Mouse (Mus musculus) megakaryocyte-erythroid progenitor cell, adult 5-6 weeks (primary cell): ENCODE data around the gene Dip2a. TPM values are rescaled to one million over a fixed set of nuclear protein-coding genes. Genes with fewer than 3 reads are reported as not detected.
A peak's percentile ranks its signal among the peaks of the same experiment; 100 is the strongest.

ENCODE experiments used
- ATAC-seq: replicated peaks from 2 replicates; pipeline ENCODE4 v1.8.0; 2016; ENCODE audit warnings: mild to moderate bottlenecking, inconsistent platforms; ENCODE audit not compliant: severe bottlenecking, poor library complexity, low FRiP score, low TSS enrichment
- total RNA-seq, 2 experiments: library from RNA; stranded (forward) in 1 of 2; stranded (reverse) in 1 of 2; fragments of 200-1000, 215-1000 nt in 1 of 2; fragments of >200 nt in 1 of 2; fragmentation: Nextera tagmentation in 1 of 2; gene quantifications; 2 replicates each; pipeline ENCODE4 v1.2.3; 2014 to 2017

The Dip2a gene
- total RNA-seq, 2 experiments from 2014 or later = 2.4 to 3.1 TPM

- ATAC-seq = no peak
These were observed 89.5 kb downstream of the Dip2a start for GRCm38 (mm10) chr10:76255617-76256016.

GRCm38 (mm10) chr10:76253536-76253935 is 91.6 kb downstream of the Dip2a start, which contains the start of gene S100b:
S100b (plus strand) TSS chr10:76253853.
- no peak for ATAC-seq

- ATAC-seq = no peak
These were observed 92.0 kb downstream of the Dip2a start for GRCm38 (mm10) chr10:76253079-76253478.

GRCm38 (mm10) chr10:76250870-76251269 is 94.2 kb downstream of the Dip2a start:
- no peak for ATAC-seq

GRCm38 (mm10) chr10:76248647-76248968 is 96.5 kb downstream of the Dip2a start:
- no peak for ATAC-seq

- ATAC-seq = no peak
These were observed 97.0 kb downstream of the Dip2a start for GRCm38 (mm10) chr10:76247960-76248646.

- no peak for ATAC-seq
These were observed 98.5 kb downstream of the Dip2a start for GRCm38 (mm10) chr10:76246601-76247000.

GRCm38 (mm10) chr10:76245106-76245505 is 100.0 kb downstream of the Dip2a start:
- no peak for ATAC-seq

- no peak for ATAC-seq
These were observed 105.7 kb downstream of the Dip2a start for GRCm38 (mm10) chr10:76239401-76239800.

GRCm38 (mm10) chr10:76237341-76238225 is 107.5 kb downstream of the Dip2a start, which contains the start of gene Prmt2:
Prmt2 (minus strand) TSS chr10:76237865.
- ATAC-seq = peak; percentile 97

- no peak for ATAC-seq
These were observed 115.5 kb downstream of the Dip2a start for GRCm38 (mm10) chr10:76229627-76230026.

GRCm38 (mm10) chr10:76225944-76226343 is 119.1 kb downstream of the Dip2a start:
- ATAC-seq = no peak

GRCm38 (mm10) chr10:76218240-76218639 is 126.9 kb downstream of the Dip2a start:
- ATAC-seq = no peak

- no peak for ATAC-seq
These were observed 128.0 kb downstream of the Dip2a start for GRCm38 (mm10) chr10:76217056-76217455.

- no peak for ATAC-seq
These were observed 130.9 kb downstream of the Dip2a start for GRCm38 (mm10) chr10:76214161-76214560.

GRCm38 (mm10) chr10:76212121-76212520 is 133.0 kb downstream of the Dip2a start:
- ATAC-seq = no peak

GRCm38 (mm10) chr10:76210806-76211205 is 134.3 kb downstream of the Dip2a start:
- ATAC-seq = no peak
